Mouse (Mus musculus): ENCODE results near the gene AI413582. TPM values are rescaled to one million over a fixed set of nuclear protein-coding genes. Genes with fewer than 3 reads are reported as not detected.

The AI413582 gene
- polyA plus RNA-seq, 1 experiment from 2014 or later: 38.6 TPM

DNA sequence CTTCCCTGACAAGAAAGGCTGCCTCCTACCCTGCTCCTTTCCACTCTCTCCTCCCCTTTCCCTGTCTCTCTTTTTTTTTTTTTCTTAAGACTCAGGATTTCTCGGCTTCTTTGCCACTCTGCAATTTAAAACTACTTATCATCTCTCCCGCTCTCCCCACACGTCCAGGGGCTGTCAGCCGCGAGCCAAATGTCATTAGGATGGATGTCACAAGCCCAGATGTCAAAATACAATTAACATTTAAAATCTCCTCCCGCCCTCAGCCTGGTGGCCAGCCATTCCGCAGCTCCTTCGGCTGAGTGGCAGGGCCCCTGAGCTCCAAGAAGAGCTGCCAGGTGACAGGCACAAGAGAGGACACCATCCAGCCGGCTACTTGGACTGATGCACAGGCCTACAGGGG lies 47.3 kb downstream of the AI413582 start:
- no peaks in the 10 kb centered on the region for H3K4me1 ChIP-seq (ENCODE audit: insufficient read depth, low read depth, low read length)

DNA sequence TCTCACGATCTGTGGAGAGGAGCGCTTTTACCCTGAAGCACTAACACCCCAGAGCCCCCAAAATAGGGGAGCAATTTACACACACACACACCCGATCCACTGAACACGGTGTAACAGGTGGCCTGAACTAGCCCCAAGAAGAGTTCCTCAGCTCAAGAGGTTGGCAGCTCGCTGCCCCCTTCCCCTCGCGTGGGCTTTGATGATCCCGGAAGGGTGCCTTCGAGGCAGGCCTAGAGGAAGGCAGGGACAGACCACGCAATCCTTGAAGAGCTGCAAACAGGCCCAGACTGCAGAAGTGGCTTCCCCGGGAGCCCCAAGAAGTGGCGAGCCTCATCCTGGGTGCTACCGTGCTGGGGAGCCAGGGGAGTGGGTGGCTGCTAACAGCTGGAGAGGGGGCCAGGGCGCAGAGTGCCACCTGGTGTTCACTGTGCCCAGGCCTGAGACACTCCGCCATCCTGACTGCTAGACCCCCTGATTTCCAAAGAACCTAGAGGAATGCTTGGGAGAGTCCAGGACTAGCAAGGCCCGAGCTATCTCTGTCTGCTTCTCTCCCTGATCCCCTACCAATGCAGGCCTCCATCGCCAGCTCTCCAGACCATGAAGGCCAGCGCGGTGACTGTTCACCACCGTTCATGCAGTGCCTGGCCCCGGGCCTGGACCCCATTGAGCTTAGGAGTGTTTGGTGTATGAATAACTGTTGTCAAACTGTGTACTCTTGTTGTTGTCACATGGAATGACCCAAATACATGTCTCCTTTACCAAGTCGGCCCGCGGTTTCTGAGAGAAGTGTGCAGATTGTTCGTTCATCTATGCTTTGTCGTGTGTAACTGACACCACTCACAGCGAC lies 51.4 kb downstream of the AI413582 start:
- H3K27me3 ChIP-seq (replicated peaks; ENCODE audit: insufficient read depth, low read length): peaks cover 56% of the 10 kb centered on the region
- H3K9me3 ChIP-seq (ENCODE audit: low read length): no peaks in the 10 kb centered on the region
- no peak for ATAC-seq
- DNase-seq (ENCODE audit: low spot score): no peak
- no peak overlapping the region for H3K27ac ChIP-seq (ENCODE audit: low read length)
- H3K4me2 ChIP-seq (replicated peaks; ENCODE audit: low read depth, low read length): no peak overlapping the region
- WGBS: 34% methylated on average over 24 of the region's 27 CpGs
- H3K9ac ChIP-seq (replicated peaks; ENCODE audit: low read depth): no peak overlapping the region
- H3K36me3 ChIP-seq (ENCODE audit: insufficient read depth, low read length): no peaks in the 10 kb centered on the region
- peak overlapping the region; percentile 43; the same call in 1 of the 2 replicates for H3K4me3 ChIP-seq (ENCODE audit: low read depth, low read length)
- TF ChIP-seq EP300 (IDR thresholded peaks at IDR 0.05) (no peak), CTCF (IDR thresholded peaks at IDR 0.05) (peak; percentile 49)
- no peaks in the 10 kb centered on the region for H3K4me1 ChIP-seq (ENCODE audit: insufficient read depth, low read depth, low read length)

More for the DNA sequence above, 47.3 kb downstream of the AI413582 start:
- no peak overlapping the region for H3K27ac ChIP-seq (ENCODE audit: low read length)
- H3K36me3 ChIP-seq (ENCODE audit: insufficient read depth, low read length): no peaks in the 10 kb centered on the region
- H3K4me3 ChIP-seq (ENCODE audit: low read depth, low read length): no peak overlapping the region
- ATAC-seq: 0 out of 2 replicates have a peak, but pooled peaks have one; percentile 17
- H3K9ac ChIP-seq (replicated peaks; ENCODE audit: low read depth): no peak overlapping the region
- H3K4me2 ChIP-seq (replicated peaks; ENCODE audit: low read depth, low read length): no peak overlapping the region
- WGBS: 18% methylated on average over 9 of the region's 9 CpGs
- no peaks in the 10 kb centered on the region for H3K9me3 ChIP-seq (ENCODE audit: low read length)
- peak; percentile 53 for DNase-seq (ENCODE audit: low spot score)
- TF ChIP-seq EP300 (IDR thresholded peaks at IDR 0.05): no peak
- peaks cover 29% of the 10 kb centered on the region for H3K27me3 ChIP-seq (replicated peaks; ENCODE audit: insufficient read depth, low read length)

Other genes starting within 250 kb of the AI413582 start
- not detected in 2 replicates for gene Grm4, start 44.4 kb downstream of the AI413582 start, polyA plus RNA-seq (2015; fragmentation: Nextera tagmentation; extraction: Ambion mirVana)
- 41.2 and 50.6 TPM in 2 replicates for gene Hmga1, start 9.3 kb downstream of the AI413582 start, polyA plus RNA-seq (2015; fragmentation: Nextera tagmentation; extraction: Ambion mirVana)
- gene Nudt3, start 57.7 kb upstream of the AI413582 start, polyA plus RNA-seq (2015; fragmentation: Nextera tagmentation; extraction: Ambion mirVana): 47.6 and 54.1 TPM in 2 replicates
- not detected in 2 replicates for gene RPS10-NUDT3, start 69.5 kb upstream of the AI413582 start, polyA plus RNA-seq (2015; fragmentation: Nextera tagmentation; extraction: Ambion mirVana)
- gene Rps10, start 70.9 kb upstream of the AI413582 start, polyA plus RNA-seq (2015; fragmentation: Nextera tagmentation; extraction: Ambion mirVana): 627 and 659 TPM in 2 replicates
- 0.45 and 0.70 TPM in 2 replicates for gene Pacsin1, start 89.8 kb upstream of the AI413582 start, polyA plus RNA-seq (2015; fragmentation: Nextera tagmentation; extraction: Ambion mirVana)
- 1.0 and 1.2 TPM in 2 replicates for gene Spdef, start 163.2 kb upstream of the AI413582 start, polyA plus RNA-seq (2015; fragmentation: Nextera tagmentation; extraction: Ambion mirVana)

All from lung, postnatal 0 days (tissue).